Mouse (Mus musculus) forebrain, postnatal 0 days (tissue): ENCODE results near the gene E430018J23Rik. TPM values are rescaled to one million over a fixed set of nuclear protein-coding genes. Genes with fewer than 3 reads are reported as not detected.
"Not testable (repeated sequence)": the region's sequence is repeated elsewhere in the genome, so short reads cannot be mapped to it uniquely, and the experiment has no call there.

Source experiments
- ATAC-seq: fragments of 200-750 bp; cut with Nextera tagmentation; 2 replicates; pipeline ENCODE4 v1.8.0; 2017; ENCODE audit warnings: mild to moderate bottlenecking, moderate library complexity
- DNase-seq: peaks from one replicate; pipeline ENCODE4 v3.0.0-alpha.2; 2015
- H3K27ac ChIP-seq: fragments of 300-500 bp; sonication (generic); 2 replicates; pipeline ENCODE4 v1.5.1; 2014; ENCODE audit warnings: low read depth, mild to moderate bottlenecking, antibody characterized with exemption, low read length, moderate library complexity, mixed read lengths
- H3K27me3 ChIP-seq: fragments of 300-500 bp; sonication (generic); 2 replicates; pipeline ENCODE4 v1.6.1; 2014; ENCODE audit warnings: mild to moderate bottlenecking, low read length, mixed read lengths; ENCODE audit not compliant: insufficient read depth
- H3K36me3 ChIP-seq: fragments of 300-500 bp; sonication (generic); 2 replicates; pipeline ENCODE4 v1.6.1; 2014; ENCODE audit warnings: mild to moderate bottlenecking, moderate library complexity; ENCODE audit not compliant: insufficient read depth
- H3K4me1 ChIP-seq: fragments of 300-500 bp; sonication (generic); 2 replicates; pipeline ENCODE4 v1.6.1; 2014; ENCODE audit warnings: antibody characterized with exemption; ENCODE audit not compliant: insufficient read depth
- H3K4me2 ChIP-seq: fragments of 300-500 bp; sonication (generic); 2 replicates; pipeline ENCODE4 v1.6.1; 2014; ENCODE audit warnings: low read depth, mild to moderate bottlenecking, moderate library complexity
- H3K4me3 ChIP-seq: fragments of 300-500 bp; sonication (generic); 2 replicates; pipeline ENCODE4 v1.5.1; 2014; ENCODE audit warnings: low read depth, low read length, mixed read lengths
- H3K9ac ChIP-seq: fragments of 300-500 bp; sonication (generic); 2 replicates; pipeline ENCODE4 v1.6.1; 2014; ENCODE audit warnings: mild to moderate bottlenecking
- H3K9me3 ChIP-seq: fragments of 300-500 bp; sonication (generic); 2 replicates; pipeline ENCODE4 v1.6.1; 2016; ENCODE audit warnings: low read length
- CTCF ChIP-seq: sonication (generic); IDR thresholded peaks from 2 replicates; pipeline ENCODE4 v1.5.1; 2016; ENCODE audit warnings: antibody characterized with exemption, control low read depth, low read depth
- WGBS: fragments of 180-500 bp; shearing (Covaris S2); extraction: QIAGEN DNeasy Blood & Tissue Kit; methylation state at CpG from one replicate; pipeline ENCODE4 v1.1.7; 2014; 5-methylcytosine and 5-hydroxymethylcytosine counted together
- polyA plus RNA-seq: library from polyadenylated mRNA; unstranded; fragments of >200 nt; fragmentation: Nextera tagmentation; extraction: Ambion mirVana; gene quantifications from 2 replicates; pipeline ENCODE4 v1.2.1, GENCODE M21; 2015
- total RNA-seq: library from RNA; depleted of rRNA; stranded (reverse); fragments of >200 nt; gene quantifications from 2 replicates; pipeline ENCODE4 v1.2.3, GENCODE M21; 2014

E430018J23Rik gene
- total and polyA plus RNA-seq, 2 experiments from 2014 or later: 2.4 to 10.2 TPM

DNA sequence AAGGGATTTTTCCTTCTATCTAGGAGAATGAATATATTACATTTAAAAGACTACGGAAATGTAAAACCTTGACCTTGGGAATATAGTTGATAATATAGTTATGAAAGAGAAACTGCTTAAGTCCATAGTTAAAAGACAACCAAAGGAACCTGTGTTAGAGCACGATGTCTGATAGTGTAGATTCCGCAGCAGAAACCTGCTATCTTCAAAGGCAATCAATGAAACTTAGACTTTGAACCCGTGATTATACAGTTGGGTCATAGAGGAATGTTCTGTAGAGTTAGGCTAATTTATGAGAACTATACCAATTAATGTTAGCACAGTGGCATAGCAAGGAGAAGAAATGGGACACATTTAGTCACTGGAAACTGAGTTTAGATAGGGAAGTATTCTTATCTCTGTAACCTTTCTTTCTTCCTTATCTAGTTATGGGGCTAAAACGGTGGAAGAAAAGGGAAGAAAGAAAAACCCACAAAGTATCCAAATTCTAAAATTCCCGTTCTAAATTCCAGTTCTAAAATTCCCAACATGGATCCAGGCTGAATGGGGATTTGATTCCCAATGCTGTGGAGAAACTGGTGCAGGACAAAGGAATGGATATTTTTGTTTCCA is 15.0 kb downstream of the E430018J23Rik start:
- Histone ChIP-seq H3K27ac (no peak overlapping the region), H3K4me1 (no peaks in the 10 kb centered on the region), H3K36me3 (peaks cover 4% of the 10 kb centered on the region; the same call in 1 of the 2 replicates), H3K27me3 (no peaks in the 10 kb centered on the region), H3K4me3 (no peak overlapping the region), H3K9me3 (no peaks in the 10 kb centered on the region), H3K9ac (no peak overlapping the region), H3K4me2 (no peak overlapping the region)
- DNase-seq (no peak), ATAC-seq (no peak)
- TF ChIP-seq CTCF: no peak
- WGBS: 83% methylated on average over 6 of the region's 6 CpGs

DNA sequence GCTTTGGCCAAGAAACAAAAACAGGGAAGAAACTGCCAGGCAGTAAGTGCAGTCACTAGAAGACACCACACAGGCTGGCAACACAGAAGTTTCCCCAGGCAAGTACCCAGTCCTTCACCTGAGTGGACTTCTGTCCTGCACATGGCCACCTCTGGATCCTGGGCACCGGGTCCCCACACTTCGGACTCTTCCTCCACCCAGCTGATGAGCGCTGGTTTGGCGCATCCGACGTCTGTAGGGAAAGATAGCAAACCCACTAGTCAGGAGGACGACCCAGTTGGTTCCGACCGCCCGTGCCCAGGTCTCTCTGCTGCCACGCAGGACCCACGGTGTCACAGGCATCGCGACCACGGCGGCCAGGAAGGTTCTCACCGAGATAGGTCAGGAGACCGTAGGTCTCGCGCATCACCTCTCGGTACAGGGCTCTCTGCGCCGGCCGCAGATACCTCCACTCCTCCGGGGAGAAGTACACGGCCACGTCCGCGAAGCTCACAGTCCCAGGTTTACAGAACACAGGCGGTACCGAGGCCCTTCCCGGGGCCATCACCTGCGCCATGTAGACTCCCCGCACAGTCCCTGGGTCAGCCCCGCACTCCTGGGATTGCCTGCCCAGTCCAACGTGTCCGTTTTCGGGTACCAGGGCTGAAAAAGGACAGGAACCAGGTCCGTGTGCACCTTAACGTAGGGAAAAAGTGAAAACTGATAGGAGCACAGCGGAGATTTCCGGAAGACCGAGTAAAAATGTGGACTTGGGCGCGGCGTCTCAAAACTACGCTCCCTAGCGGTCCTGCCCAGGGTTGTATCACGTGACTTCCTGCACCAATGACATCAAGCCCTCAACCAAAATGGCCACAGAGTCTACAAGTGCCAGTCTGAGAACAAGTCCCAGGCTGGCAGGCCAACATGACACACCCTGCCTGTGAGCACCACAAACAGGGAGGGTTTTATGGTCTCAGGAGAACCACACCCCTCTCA is 17.9 kb downstream of the E430018J23Rik start, which contains the start of gene Zfp747:
Gene Zfp747 (minus strand): TSS at position 780 of the 975 bp plus-strand sequence.
- H3K4me2 ChIP-seq: peak within 1 kb of the TSS; percentile 81
- H3K4me3 ChIP-seq: peak within 1 kb of the TSS; percentile 63
- H3K9me3 ChIP-seq, H3K27me3 ChIP-seq, H3K36me3 ChIP-seq, H3K4me1 ChIP-seq: not testable (repeated sequence)
- peak within 1 kb of the TSS; percentile 70 for H3K9ac ChIP-seq
- H3K27ac ChIP-seq: peak within 1 kb of the TSS; percentile 69
- 3% methylated on average over 48 of the region's 49 CpGs for WGBS
- ATAC-seq (peak; percentile 97), DNase-seq (peak; percentile 95)
- TF ChIP-seq CTCF: peak; percentile 84

DNA sequence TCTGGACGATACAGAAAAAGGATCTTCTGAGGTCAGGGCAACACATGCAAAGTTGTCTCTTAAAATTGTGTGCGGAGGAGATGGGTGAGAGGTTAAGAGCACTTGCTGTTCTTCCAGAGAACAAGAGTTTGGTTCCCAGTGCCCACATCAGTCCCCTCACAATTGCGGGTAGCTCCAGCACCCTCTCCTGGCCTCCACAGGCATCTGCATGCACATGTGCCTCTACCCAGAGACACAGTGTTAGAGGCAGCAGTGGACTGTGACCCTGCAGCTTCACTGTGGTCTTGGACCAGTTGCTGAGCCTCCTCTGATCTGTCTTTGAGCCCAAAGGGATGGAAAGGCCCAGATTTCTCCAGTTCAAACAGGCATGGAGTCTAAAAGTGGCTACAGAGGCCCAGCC is 21.6 kb downstream of the E430018J23Rik start:
- H3K4me2 ChIP-seq, H3K9me3 ChIP-seq, H3K4me3 ChIP-seq, H3K27me3 ChIP-seq, H3K27ac ChIP-seq, ATAC-seq, DNase-seq, H3K9ac ChIP-seq, H3K4me1 ChIP-seq, H3K36me3 ChIP-seq: not testable (repeated sequence)
- WGBS: 85% methylated on average over 3 of the region's 3 CpGs

DNA sequence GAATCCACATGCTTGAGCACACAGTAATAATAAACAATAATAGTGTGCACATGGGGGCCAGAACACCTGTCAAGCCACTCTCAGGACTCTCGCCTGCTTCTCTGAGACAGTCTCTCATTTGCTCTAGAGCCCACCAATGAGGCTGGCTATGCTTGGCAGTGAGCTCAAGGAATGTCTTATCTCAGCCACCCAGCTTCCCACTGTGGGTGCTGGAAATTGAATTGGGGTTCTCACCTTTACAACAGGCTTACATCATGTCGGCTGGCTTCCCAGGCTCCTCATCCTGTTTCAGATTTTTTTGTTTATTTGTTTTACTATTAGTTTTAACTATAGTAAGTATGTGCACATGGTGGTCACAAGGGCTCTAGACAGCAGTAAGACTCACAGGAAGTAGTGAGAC is 22.2 kb downstream of the E430018J23Rik start:
- DNase-seq: no peak
- Histone ChIP-seq H3K27ac (no peak overlapping the region), H3K9ac (no peak overlapping the region), H3K4me1 (no peaks in the 10 kb centered on the region), H3K36me3 (peaks cover 4% of the 10 kb centered on the region; the same call in 1 of the 2 replicates), H3K9me3 (no peaks in the 10 kb centered on the region), H3K4me3 (no peak overlapping the region), H3K4me2 (no peak overlapping the region), H3K27me3 (no peaks in the 10 kb centered on the region)
- ATAC-seq: no peak
- no peak for TF ChIP-seq CTCF
- WGBS: 89% methylated on average over 2 of the region's 2 CpGs

DNA sequence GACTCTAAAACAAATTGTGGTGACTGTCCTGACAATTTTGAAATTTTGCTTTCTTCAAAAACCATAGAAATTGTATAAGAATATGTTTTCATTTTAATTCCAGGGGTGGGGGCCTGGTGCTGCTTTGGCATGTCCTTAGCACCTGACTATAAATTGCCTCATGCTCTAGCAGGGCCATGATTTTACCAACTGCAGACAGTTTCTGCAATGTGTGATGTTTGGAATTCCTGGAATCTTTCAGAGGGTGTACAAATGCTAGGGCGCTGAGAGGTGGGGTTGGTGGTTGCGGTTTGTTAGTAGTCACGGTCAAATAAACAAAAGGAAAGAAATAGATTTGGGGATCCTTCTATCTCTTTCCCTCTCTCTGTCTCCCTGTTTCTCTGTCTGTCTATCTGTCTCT is 27.2 kb downstream of the E430018J23Rik start:
- Histone ChIP-seq H3K27ac (no peak overlapping the region), H3K9me3 (no peaks in the 10 kb centered on the region), H3K4me1 (peaks cover 2% of the 10 kb centered on the region; the same call in 1 of the 2 replicates), H3K9ac (no peak overlapping the region), H3K27me3 (no peaks in the 10 kb centered on the region), H3K4me2 (no peak overlapping the region), H3K36me3 (no peaks in the 10 kb centered on the region), H3K4me3 (no peak overlapping the region)
- DNase-seq: no peak
- no peak for TF ChIP-seq CTCF
- 83% methylated on average over 3 of the region's 3 CpGs for WGBS
- no peak for ATAC-seq

DNA sequence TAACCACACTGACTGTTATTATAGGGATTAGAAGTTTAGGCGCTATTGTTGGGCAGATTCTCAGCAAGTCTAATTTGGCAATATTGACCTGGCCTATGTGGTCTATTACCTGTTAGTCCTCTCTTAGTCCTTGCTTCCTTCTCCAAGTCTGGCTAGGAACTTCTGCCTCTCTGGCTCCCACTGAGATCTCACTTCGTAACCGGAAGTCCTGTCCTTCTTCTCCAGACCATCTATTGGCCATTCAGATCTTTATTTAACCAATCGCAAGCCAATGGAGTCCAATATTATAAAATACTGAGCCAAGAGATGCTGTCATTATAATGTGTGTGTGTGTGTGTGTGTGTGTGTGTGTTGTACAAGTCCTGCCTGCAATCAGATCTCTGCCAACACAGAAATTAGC is 29.3 kb downstream of the E430018J23Rik start:
- no peak for TF ChIP-seq CTCF

More for the DNA sequence above, 29.3 kb downstream of the E430018J23Rik start:
- peak overlapping the region; percentile 33 for H3K4me3 ChIP-seq
- no peak overlapping the region for H3K27ac ChIP-seq
- H3K9me3 ChIP-seq: no peaks in the 10 kb centered on the region
- 34% methylated on average over 4 of the region's 4 CpGs for WGBS
- ATAC-seq (peak; percentile 36), DNase-seq (peak; percentile 56)
- H3K36me3 ChIP-seq: no peaks in the 10 kb centered on the region
- no peaks in the 10 kb centered on the region for H3K27me3 ChIP-seq
- peaks cover 2% of the 10 kb centered on the region; the same call in 1 of the 2 replicates for H3K4me1 ChIP-seq
- peak overlapping the region; percentile 39 for H3K9ac ChIP-seq
- peak overlapping the region; percentile 69 for H3K4me2 ChIP-seq
